Mouse (Mus musculus) small intestine, adult 2 months (tissue): ENCODE data around the gene Arl6ip1.

Experiments used
- CTCF ChIP-seq: fragments of 200-500 bp; IDR thresholded peaks from 2 replicates; pipeline ENCODE4 v1.5.1; 2012; ENCODE audit warnings: low read depth, mild to moderate bottlenecking, control low read depth, inconsistent platforms, low read length, moderate library complexity, mixed read lengths; ENCODE audit not compliant: insufficient replicate concordance, insufficient read length; ENCODE audit errors: extremely low read depth
- POLR2A ChIP-seq: fragments of 200-500 bp; IDR thresholded peaks from 2 replicates; pipeline ENCODE4 v1.6.1; 2012; ENCODE audit warnings: low read depth, mild to moderate bottlenecking, control low read depth, inconsistent platforms, low read length, moderate library complexity

- no peak for TF ChIP-seq POLR2A
- no peak for TF ChIP-seq CTCF
These were observed 26.6 kb downstream of the Arl6ip1 start for GRCm38 (mm10) chr7:118102678-118103461.
